Mouse (Mus musculus) megakaryocyte progenitor cell, adult 5-6 weeks (primary cell): ENCODE results near the gene Olfr1442. TPM values are rescaled to one million over a fixed set of nuclear protein-coding genes. Genes with fewer than 3 reads are reported as not detected.

Experiments used
- total RNA-seq, 2 experiments: library from RNA; stranded (forward) in 1 of 2; stranded (reverse) in 1 of 2; fragments of 157-497, 149-512 nt in 1 of 2; fragments of 200-1000 nt in 1 of 2; gene quantifications; 2 replicates each; pipeline versions ENCODE4 v1.2.3 to v1.2.4; 2015 to 2017

Gene Olfr1442
- total RNA-seq, 2 experiments from 2014 or later: not detected

Other genes starting within 250 kb of the Olfr1442 start
- not detected in 2 replicates for gene Pfpl, start 242.5 kb upstream of the Olfr1442 start, total RNA-seq (2015)
- gene Pfpl, start 242.5 kb upstream of the Olfr1442 start, total RNA-seq (2017): not detected in 2 replicates
- gene Mpeg1, start 209.7 kb upstream of the Olfr1442 start, total RNA-seq (2015): 74.6 and 105 TPM in 2 replicates
- 41.8 and 52.4 TPM in 2 replicates for gene Mpeg1, start 209.7 kb upstream of the Olfr1442 start, total RNA-seq (2017)
- 41.4 and 46.5 TPM in 2 replicates for gene Dtx4, start 169.0 kb upstream of the Olfr1442 start, total RNA-seq (2015)
- gene Dtx4, start 169.0 kb upstream of the Olfr1442 start, total RNA-seq (2017): 38.9 and 39.0 TPM in 2 replicates
- 193 and 210 TPM in 2 replicates for gene Fam111a, start 124.7 kb upstream of the Olfr1442 start, total RNA-seq (2015)
- 232 and 248 TPM in 2 replicates for gene Fam111a, start 124.7 kb upstream of the Olfr1442 start, total RNA-seq (2017)
- not detected in 2 replicates for gene Gm4952, start 70.5 kb upstream of the Olfr1442 start, total RNA-seq (2015)
- not detected in 2 replicates for gene Gm4952, start 70.5 kb upstream of the Olfr1442 start, total RNA-seq (2017)
- not detected in 2 replicates for gene Glyat, start 37.1 kb upstream of the Olfr1442 start, total RNA-seq (2015)
- not detected in 2 replicates for gene Glyat, start 37.1 kb upstream of the Olfr1442 start, total RNA-seq (2017)
- not detected in 2 replicates for gene Olfr1443, start 7.7 kb downstream of the Olfr1442 start, total RNA-seq (2015)
- gene Olfr1443, start 7.7 kb downstream of the Olfr1442 start, total RNA-seq (2017): not detected in 2 replicates
- gene Keg1, start 25.3 kb downstream of the Olfr1442 start, total RNA-seq (2015): not detected in 2 replicates
- gene Keg1, start 25.3 kb downstream of the Olfr1442 start, total RNA-seq (2017): not detected in 2 replicates
- gene Cntf, start 95.2 kb downstream of the Olfr1442 start, total RNA-seq (2015): 5.2 and 5.9 TPM in 2 replicates
- 1.1 and 3.0 TPM in 2 replicates for gene Cntf, start 95.2 kb downstream of the Olfr1442 start, total RNA-seq (2017)
- gene Zfp91, start 125.7 kb downstream of the Olfr1442 start, total RNA-seq (2015): 70.4 and 79.9 TPM in 2 replicates
- 85.2 and 92.8 TPM in 2 replicates for gene Zfp91, start 125.7 kb downstream of the Olfr1442 start, total RNA-seq (2017)
- 4.6 and 9.2 TPM in 2 replicates for gene Lpxn, start 125.8 kb downstream of the Olfr1442 start, total RNA-seq (2015)
- gene Lpxn, start 125.8 kb downstream of the Olfr1442 start, total RNA-seq (2017): 5.1 and 6.2 TPM in 2 replicates
- not detected in 2 replicates for gene Gm5244, start 176.2 kb downstream of the Olfr1442 start, total RNA-seq (2015)
- not detected in 2 replicates for gene Gm5244, start 176.2 kb downstream of the Olfr1442 start, total RNA-seq (2017)
- not detected in 2 replicates for gene Olfr1444, start 186.8 kb downstream of the Olfr1442 start, total RNA-seq (2015)
- not detected in 2 replicates for gene Olfr1444, start 186.8 kb downstream of the Olfr1442 start, total RNA-seq (2017)
- not detected in 2 replicates for gene Olfr1445, start 213.4 kb downstream of the Olfr1442 start, total RNA-seq (2015)
- not detected in 2 replicates for gene Olfr1445, start 213.4 kb downstream of the Olfr1442 start, total RNA-seq (2017)
- gene Olfr1446, start 223.1 kb downstream of the Olfr1442 start, total RNA-seq (2015): not detected in 2 replicates
- not detected in 2 replicates for gene Olfr1446, start 223.1 kb downstream of the Olfr1442 start, total RNA-seq (2017)
- gene Olfr1447, start 233.3 kb downstream of the Olfr1442 start, total RNA-seq (2015): not detected in 2 replicates
- gene Olfr1447, start 233.3 kb downstream of the Olfr1442 start, total RNA-seq (2017): not detected in 2 replicates